Mouse (Mus musculus): ENCODE data around the gene Krtap4-16.
"Not testable (repeated sequence)": the region's sequence is repeated elsewhere in the genome, so short reads cannot be mapped to it uniquely, and the experiment has no call there.

Gene Krtap4-16

DNA sequence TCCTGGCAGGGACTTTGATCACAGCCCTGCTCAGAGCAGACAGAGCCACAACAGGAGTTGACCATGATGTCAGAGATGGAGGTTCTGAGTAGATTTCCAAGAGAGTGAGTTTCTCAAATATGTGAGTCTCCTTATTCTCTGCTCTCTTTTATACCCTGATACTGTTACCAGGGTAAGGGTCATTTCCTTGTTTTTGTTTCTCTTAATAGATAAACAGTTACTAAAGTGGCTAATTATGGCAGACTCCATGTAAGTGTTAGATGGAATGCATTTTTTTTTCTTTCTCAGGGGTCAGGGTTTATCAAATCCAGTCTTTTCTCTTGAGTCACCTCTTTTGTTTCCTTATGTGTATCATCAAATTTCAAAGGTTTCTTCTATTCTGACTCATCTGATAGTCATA is at the start of gene Krtap4-16:
Krtap4-16 (minus strand) TSS at position 101 of the 400 bp plus-strand sequence.
- DNase-seq (ENCODE audit: low spot score in 2 of 2) = no peak

DNA sequence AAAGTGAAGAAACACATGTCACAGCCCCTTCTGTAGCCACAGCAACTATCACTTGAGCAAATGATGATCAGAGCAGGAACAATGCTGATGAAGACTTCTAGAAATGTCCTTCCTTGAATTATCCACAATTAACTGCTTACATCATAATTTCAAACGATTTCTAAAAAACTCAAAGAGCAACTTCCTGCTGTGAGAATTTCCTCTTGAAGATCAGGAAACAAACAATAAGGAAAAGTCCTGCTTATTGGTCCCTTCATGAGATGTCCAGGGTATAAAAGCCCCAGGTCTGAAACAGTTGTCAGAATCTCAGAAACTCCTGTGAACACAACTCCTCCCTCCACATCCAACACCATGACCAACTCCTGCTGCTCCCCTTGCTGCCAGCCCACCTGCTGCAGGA is 27.5 kb upstream of the Krtap4-16 start, which contains the start of gene Gm11567:
Gm11567 (plus strand) TSS at position 301 of the 400 bp plus-strand sequence.
- DNase-seq (ENCODE audit: low spot score in 2 of 2) = not testable (repeated sequence)

DNA sequence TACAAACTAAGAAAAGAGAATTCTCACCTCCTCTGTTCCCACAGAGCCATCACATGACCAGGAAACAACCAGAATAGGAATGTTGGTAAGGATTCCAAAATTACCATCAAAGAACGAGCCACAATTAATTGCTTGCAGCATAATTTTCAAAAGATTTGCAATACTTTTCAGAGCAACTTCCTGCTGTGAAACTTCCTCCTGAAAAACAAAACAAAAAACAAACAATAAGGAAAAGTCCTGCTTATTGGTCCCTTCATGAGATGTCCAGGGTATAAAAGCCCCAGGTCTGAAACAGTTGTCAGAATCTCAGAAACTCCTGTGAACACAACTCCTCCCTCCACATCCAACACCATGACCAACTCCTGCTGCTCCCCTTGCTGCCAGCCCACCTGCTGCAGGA is 21.7 kb upstream of the Krtap4-16 start, which contains the start of gene Krtap9-1:
Krtap9-1 (plus strand) TSS at position 301 of the 400 bp plus-strand sequence.
- not testable (repeated sequence) for DNase-seq (ENCODE audit: low spot score in 2 of 2)

DNA sequence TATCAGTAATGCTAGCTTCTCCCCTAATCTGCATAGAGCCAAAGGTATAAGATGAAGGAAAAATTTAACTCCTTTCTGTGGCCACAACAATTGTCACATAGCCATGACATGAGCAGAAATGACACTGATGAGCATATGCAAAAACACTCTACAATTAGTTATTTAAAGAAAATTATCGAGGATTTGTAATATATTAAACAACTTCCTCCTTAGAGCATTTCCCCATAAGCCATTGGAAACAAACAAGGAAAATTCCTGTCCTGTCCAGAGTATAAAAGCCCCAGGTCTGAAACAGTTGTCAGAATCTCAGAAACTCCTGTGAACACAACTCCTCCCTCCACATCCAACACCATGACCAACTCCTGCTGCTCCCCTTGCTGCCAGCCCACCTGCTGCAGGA is 12.8 kb upstream of the Krtap4-16 start, which contains the start of gene Gm11559:
Gm11559 (plus strand) TSS at position 301 of the 400 bp plus-strand sequence.
- DNase-seq (ENCODE audit: low spot score in 2 of 2) = not testable (repeated sequence)

DNA sequence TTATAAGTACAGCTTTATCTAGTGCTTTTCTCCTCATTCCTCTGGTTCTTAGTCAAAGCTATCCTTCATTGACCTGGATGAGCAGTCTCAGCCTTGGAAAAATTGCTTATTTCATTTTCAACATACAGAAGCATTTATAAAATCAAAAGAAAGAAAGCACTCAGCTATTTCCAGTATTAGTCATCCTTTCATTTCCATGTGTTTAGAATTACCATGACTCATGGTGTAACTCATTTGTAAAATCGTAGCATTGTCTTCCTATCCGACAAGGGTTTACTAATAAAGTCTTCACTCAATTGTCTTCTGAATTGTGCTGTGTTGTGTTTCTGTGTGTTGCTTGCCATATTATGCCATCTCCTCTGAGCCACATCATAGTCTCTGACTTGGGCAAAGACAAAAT is 7.4 kb upstream of the Krtap4-16 start:
- DNase-seq (ENCODE audit: low spot score in 2 of 2) = no peak

DNA sequence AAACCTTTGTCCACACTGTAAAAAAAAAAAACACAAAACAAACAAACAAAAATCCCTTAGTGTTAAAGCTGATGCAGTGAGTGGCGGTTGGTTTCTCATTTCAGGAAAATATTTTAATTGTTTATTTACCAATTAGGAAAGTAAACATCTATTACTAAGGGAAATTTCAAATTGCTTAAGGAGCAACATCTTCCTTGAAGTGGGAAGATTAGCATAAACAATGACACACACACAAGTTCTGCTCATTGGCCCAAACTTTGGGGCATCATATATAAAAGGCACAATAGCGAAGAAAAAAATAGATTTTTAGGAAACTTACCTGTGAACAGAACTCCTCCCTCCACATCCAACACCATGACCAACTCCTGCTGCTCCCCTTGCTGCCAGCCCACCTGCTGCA is 6.2 kb upstream of the Krtap4-16 start, which contains the start of gene Gm11568:
Gm11568 (plus strand) TSS at position 301 of the 400 bp plus-strand sequence.
- no peak for DNase-seq (ENCODE audit: low spot score in 2 of 2)

DNA sequence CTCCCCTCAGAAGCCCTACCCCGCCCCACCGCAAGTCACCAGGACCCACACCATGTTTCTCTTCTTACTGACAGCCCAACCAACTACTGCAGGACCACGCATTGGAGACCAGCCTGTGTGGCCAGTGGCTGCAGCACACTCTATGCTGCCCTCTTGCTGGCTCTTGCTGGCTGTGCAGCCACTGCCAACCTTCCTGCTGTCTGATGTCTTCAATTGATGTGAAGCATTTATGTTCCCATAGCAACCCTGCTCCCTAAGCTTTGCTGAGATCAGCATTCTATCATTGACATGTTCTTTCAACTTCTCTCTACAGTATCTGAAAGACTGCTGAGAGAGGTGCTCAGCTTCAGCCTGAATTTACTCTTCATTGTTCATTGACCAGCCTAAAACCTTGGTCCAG is 2.7 kb upstream of the Krtap4-16 start:
- DNase-seq (ENCODE audit: low spot score in 2 of 2) = no peak

DNA sequence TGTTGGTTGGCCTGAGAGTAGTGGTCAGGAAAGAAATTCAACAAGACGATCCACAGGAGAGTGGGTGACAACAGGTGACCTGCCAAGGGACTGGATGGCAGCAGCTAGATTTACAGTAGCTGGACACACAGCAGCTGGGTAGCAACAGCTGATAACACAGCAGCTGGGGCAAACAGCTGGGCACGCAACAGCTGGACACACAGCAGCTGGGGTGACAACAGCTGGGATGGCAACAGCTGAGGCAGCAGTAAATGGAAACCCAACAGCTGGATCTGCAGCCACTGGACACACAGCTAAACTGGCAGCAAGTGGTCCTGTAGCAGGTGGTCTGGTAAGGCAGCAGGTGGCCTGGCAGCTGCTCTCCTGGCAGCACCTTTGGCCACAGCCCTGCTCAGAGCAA is 4.7 kb downstream of the Krtap4-16 start:
- DNase-seq (ENCODE audit: low spot score in 2 of 2) = no peak

DNA sequence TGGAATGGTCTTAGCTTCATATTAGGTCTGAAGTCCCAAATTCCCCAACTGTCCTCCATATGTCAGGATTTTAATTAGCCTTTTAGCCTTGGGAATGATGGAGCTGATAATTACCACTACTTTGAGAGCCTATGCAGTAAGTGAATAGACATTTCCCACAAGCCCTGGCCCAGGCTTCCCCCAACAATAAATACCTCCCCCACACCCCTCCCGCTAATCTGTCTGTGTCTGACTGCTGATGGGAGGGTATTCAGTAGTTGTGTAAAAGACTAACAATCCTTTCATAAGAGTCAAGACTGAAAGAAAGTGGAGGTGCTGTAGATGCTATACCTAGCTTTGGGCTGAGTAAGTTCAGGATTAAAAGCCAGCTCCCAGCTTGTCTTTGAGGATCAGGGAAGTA is 9.2 kb downstream of the Krtap4-16 start:
- DNase-seq (ENCODE audit: low spot score in 2 of 2) = no peak

DNA sequence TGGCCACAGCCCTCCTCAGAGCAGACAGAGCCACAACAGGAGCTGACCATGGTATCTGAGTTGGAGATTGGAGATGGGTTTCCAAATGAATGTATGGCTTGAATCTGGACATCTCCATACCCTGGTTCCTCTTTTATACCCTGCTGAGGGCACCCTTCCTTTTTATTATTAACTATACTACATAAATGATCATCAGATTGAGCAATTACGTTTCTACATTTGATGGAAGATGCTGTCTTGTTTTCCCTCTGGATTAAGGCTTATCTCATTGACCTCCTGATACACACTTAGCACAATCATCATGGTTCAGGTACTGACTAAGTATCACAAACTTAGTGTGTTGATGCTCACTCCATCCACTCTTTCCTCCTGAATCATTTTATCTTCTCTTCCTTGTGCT is 13.4 kb downstream of the Krtap4-16 start, which contains the start of gene 2300003K06Rik:
2300003K06Rik (minus strand) TSS at position 101 of the 400 bp plus-strand sequence.
- no peak for DNase-seq (ENCODE audit: low spot score in 2 of 2)

DNA sequence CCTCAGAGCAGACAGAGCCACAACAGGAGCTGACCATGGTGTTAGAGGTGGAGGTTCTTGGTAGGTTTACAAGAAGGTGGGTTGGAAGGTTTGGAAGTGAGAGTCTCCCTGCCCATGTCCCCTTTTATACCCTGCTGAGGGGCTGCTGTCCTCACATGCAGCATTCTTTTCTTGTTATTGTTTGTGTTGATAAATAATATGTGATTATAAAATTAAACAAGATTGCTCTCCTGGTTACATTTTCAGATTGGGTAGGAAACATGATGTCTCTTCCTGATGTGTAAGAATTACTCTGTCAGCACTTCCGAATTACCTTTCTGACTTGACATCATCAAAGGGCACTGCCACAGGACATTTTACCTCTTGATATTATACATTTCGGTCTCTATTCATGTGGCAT is 35.8 kb downstream of the Krtap4-16 start, which contains the start of gene Gm11564:
Gm11564 (minus strand) TSS at position 101 of the 400 bp plus-strand sequence.
- DNase-seq (ENCODE audit: low spot score in 2 of 2) = not testable (repeated sequence)

DNA sequence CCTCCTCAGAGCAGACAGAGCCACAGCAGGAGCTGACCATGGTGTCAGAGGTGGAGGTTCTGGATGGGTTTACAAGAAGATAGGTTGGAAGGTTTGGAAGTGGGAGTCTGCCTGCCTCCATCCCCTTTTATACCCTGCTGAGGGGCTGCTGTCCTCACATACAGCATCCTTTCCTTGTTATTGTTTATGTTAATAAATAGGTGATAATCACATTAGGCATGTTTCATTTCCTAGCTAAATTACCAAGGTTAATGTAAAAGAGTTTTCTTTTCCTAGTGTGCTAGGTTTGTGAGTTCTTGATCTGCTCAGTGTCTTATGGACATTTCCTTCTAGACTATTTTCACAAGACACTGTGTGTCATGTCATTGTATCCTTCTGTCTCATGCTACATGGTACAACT is 41.6 kb downstream of the Krtap4-16 start, which contains the start of gene Krtap4-13:
Krtap4-13 (minus strand) TSS at position 101 of the 400 bp plus-strand sequence.
- DNase-seq (ENCODE audit: low spot score in 2 of 2) = not testable (repeated sequence)

DNA sequence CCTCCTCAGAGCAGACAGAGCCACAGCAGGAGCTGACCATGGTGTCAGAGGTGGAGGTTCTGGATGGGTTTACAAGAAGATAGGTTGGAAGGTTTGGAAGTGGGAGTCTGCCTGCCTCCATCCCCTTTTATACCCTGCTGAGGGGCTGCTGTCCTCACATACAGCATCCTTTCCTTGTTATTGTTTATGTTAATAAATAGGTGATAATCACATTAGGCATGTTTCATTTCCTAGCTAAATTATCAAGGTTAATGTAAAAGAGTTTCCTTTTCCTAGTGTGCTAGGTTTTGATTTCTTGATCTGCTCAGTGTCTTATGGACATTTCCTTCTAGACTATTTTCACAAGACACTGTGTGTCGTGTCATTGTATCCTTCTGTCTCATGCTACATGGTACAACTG is 47.1 kb downstream of the Krtap4-16 start, which contains the start of gene Gm11554:
Gm11554 (minus strand) TSS at position 101 of the 400 bp plus-strand sequence.
- not testable (repeated sequence) for DNase-seq (ENCODE audit: low spot score in 2 of 2)

Measured in frontal cortex, postnatal 14 days (tissue).